Mouse (Mus musculus): ENCODE data around the gene Fam205a1.

DNA sequence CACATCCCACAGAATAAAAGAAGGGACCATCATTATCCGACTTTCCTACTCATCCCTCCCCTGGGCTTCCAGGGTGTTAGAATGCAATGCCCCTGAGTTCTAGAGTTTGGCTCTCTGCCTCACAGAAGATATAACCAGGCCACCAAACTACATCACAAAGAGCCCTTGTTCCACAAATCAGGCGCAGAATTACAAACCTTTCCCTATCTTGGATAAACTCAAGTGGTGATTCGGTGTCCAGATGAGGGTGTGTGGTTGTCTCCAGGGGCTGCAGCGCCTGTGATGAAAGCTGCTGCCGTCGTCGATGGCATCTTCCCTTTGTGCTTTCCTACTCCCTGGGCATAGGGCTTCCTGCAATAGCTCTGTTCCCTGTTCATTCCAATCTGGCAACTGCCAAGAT lies 20.4 kb upstream of the Fam205a1 start, which contains the start of gene Fam205c:
- TF ChIP-seq EP300 (IDR thresholded peaks at IDR 0.05) = no peak
- TF ChIP-seq CTCF (IDR thresholded peaks at IDR 0.05) = no peak

Data from lung, postnatal 0 days (tissue).